Mouse (Mus musculus) embryonic facial prominence, embryonic 11.5 days (tissue): ENCODE data around the gene Ptgfrn. TPM values are rescaled to one million over a fixed set of nuclear protein-coding genes. Genes with fewer than 3 reads are reported as not detected.

ENCODE experiments used
- ATAC-seq: fragments of 200-750 bp; cut with Nextera tagmentation; replicated peaks from 2 replicates; pipeline ENCODE4 v1.8.0; 2017; ENCODE audit warnings: low read depth; ENCODE audit not compliant: insufficient number of reproducible peaks, low FRiP score, low TSS enrichment
- DNase-seq: peaks from one replicate; pipeline ENCODE4 v3.0.0-alpha.2; 2015; ENCODE audit warnings: low spot score
- H3K27ac ChIP-seq: fragments of 300-500 bp; sonication (generic); replicated peaks from 2 replicates; pipeline ENCODE4 v1.5.1; 2014; ENCODE audit warnings: mild to moderate bottlenecking, low read depth, low read length, control low read depth
- H3K27me3 ChIP-seq: fragments of 300-500 bp; sonication (generic); 2 replicates; pipeline ENCODE4 v1.6.1; 2014; ENCODE audit warnings: mild to moderate bottlenecking, low read length, moderate library complexity, mixed read lengths; ENCODE audit not compliant: control insufficient read depth, insufficient read depth
- H3K36me3 ChIP-seq: fragments of 300-500 bp; sonication (generic); replicated peaks from 2 replicates; pipeline ENCODE4 v1.6.1; 2014; ENCODE audit warnings: low read depth, mild to moderate bottlenecking, low read length, moderate library complexity, mixed read lengths; ENCODE audit not compliant: control insufficient read depth, insufficient read depth
- H3K4me1 ChIP-seq: fragments of 300-500 bp; sonication (generic); 2 replicates; pipeline ENCODE4 v1.6.1; 2014; ENCODE audit warnings: low read length, mixed read lengths; ENCODE audit not compliant: control insufficient read depth, insufficient read depth
- H3K4me2 ChIP-seq: fragments of 300-500 bp; sonication (generic); 2 replicates; pipeline ENCODE4 v1.6.1; 2014; ENCODE audit warnings: low read depth, mild to moderate bottlenecking, control low read depth, low read length, moderate library complexity
- H3K4me3 ChIP-seq: fragments of 300-500 bp; sonication (generic); 2 replicates; pipeline ENCODE4 v1.5.1; 2014; ENCODE audit warnings: low read depth, low read length, control low read depth
- H3K9ac ChIP-seq: fragments of 300-500 bp; sonication (generic); replicated peaks from 2 replicates; pipeline ENCODE4 v1.6.1; 2014; ENCODE audit warnings: mild to moderate bottlenecking, control low read depth, low read length
- H3K9me3 ChIP-seq: fragments of 300-500 bp; sonication (generic); replicated peaks from 2 replicates; pipeline ENCODE4 v1.6.1; 2016; ENCODE audit warnings: mild to moderate bottlenecking, low read length, inconsistent platforms, mixed read lengths; ENCODE audit not compliant: control insufficient read depth
- WGBS: fragments of 180-500 bp; shearing (Covaris S2); extraction: QIAGEN DNeasy Blood & Tissue Kit; methylation state at CpG from one replicate; pipeline ENCODE4 v1.1.7; 2014; 5-methylcytosine and 5-hydroxymethylcytosine counted together
- polyA plus RNA-seq: library from polyadenylated mRNA; unstranded; fragments of >200 nt; fragmentation: Nextera tagmentation; extraction: Ambion mirVana; gene quantifications from 2 replicates; pipeline ENCODE4 v1.2.1, GENCODE M21; 2014

Ptgfrn gene
- polyA plus RNA-seq, 1 experiment from 2014 or later, result 6.5 TPM

DNA sequence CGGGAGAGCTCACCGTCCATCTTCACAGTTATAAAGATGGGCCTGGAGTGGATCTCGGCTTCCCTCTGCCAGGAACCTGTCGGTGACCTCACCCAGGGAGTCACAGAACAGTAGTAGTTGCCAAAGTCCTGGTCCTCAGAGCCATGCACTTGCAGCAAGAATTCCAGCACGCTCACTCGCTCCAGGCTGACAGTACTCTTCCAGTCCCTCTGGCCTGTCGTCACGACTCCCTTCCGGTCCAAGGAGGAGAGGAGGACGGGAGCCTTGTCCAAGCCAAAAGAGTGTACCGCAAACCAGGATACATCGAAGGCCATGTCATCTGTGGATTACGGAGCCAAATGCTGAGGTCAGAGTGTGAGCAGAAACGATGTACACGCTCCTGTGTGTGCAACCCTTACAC, 64.6 kb downstream of the Ptgfrn start:
- H3K9ac ChIP-seq, result no peak overlapping the region
- H3K9me3 ChIP-seq, result no peaks in the 10 kb centered on the region
- ATAC-seq (no peak), DNase-seq (no peak)
- 93% methylated on average over 15 of the region's 15 CpGs for WGBS
- H3K36me3 ChIP-seq, result peaks cover 3% of the 10 kb centered on the region; the same call in 1 of the 2 replicates
- H3K27ac ChIP-seq, result no peak overlapping the region
- no peaks in the 10 kb centered on the region for H3K27me3 ChIP-seq
- H3K4me3 ChIP-seq, result no peak overlapping the region
- H3K4me2 ChIP-seq, result no peak overlapping the region
- no peaks in the 10 kb centered on the region for H3K4me1 ChIP-seq

DNA sequence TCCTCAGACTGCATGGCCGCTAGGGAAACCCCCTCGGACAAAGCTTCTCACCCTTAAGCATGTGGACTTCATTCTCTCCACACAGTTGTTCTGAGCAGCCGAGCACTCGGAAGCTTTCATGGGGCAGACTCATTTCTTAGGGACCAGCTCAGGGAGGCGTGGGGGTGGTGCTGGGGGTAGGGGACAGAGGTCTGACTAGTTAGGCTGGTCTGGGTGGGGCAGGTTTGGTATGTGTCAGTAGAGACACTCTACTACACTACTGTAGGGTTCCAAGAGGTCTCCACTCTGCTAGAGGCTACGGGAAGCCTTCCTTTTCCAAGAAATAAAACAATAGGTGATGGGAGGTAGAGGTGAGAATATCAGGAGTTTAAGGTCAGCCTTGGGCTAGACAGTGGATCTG, 65.4 kb downstream of the Ptgfrn start:
- no peak for DNase-seq
- Histone ChIP-seq H3K27me3 (no peaks in the 10 kb centered on the region), H3K27ac (no peak overlapping the region), H3K4me1 (no peaks in the 10 kb centered on the region), H3K4me3 (no peak overlapping the region), H3K36me3 (peaks cover 3% of the 10 kb centered on the region; the same call in 1 of the 2 replicates), H3K4me2 (no peak overlapping the region), H3K9me3 (no peaks in the 10 kb centered on the region), H3K9ac (no peak overlapping the region)
- ATAC-seq, result no peak
- WGBS, result 82% methylated on average over 6 of the region's 6 CpGs

DNA sequence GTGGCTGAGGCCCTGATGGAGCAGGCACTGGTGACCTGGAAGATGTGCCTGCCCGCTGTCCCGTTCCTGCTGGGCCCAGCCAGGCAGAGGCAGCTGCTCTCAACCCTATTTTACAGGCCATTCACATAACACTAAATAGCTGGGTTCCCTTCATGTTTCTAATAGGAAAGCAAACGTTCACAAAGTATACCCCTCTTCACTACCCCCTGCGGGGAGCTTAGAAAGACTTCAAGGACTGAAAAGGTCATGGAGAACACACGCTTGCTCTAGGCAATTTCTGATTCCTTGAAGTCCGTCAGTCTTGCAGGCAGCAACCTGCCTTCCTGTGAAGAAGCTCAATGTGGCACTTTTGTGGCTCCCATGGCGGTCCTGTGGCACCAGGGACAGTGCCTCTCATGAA, 68.1 kb downstream of the Ptgfrn start:
- H3K9me3 ChIP-seq, result no peaks in the 10 kb centered on the region
- ATAC-seq (no peak), DNase-seq (no peak)
- H3K27me3 ChIP-seq, result no peaks in the 10 kb centered on the region
- WGBS, result 71% methylated on average over 7 of the region's 7 CpGs
- no peaks in the 10 kb centered on the region for H3K4me1 ChIP-seq
- H3K36me3 ChIP-seq, result peaks cover 3% of the 10 kb centered on the region; the same call in 1 of the 2 replicates
- H3K4me3 ChIP-seq, result no peak overlapping the region
- H3K4me2 ChIP-seq, result no peak overlapping the region
- H3K27ac ChIP-seq, result no peak overlapping the region
- no peak overlapping the region for H3K9ac ChIP-seq

DNA sequence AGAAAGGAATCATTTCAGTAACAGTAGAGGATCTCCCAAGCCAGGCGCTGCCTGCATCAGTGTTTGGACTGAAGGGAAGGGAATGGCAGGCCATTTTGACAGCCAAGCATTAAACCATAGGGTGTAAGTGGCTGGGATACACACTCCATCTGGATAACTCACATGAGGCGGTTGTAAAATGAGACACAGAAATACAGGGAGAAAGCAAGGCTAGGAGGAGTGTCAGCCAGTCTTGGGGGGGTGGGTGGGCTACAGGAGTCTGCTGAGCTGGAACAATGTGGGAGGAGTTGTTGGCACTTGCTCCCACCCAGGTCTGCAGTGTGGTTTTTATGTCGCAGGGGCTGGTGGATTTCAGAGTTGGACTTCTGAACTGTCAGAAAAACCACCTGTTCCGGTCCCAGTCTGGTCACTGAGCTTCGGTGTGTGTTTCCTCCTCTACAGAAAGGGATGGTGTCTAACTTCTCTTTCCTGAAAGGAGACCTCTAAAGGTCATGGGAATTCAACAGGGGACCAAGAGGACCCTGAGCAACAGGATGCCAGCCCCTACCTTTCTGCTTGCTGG, 72.0 kb downstream of the Ptgfrn start:
- Histone ChIP-seq H3K9me3 (no peaks in the 10 kb centered on the region), H3K36me3 (no peaks in the 10 kb centered on the region; the same call in 1 of the 2 replicates), H3K27ac (no peak overlapping the region), H3K27me3 (no peaks in the 10 kb centered on the region), H3K4me3 (no peak overlapping the region), H3K9ac (no peak overlapping the region), H3K4me2 (no peak overlapping the region), H3K4me1 (no peaks in the 10 kb centered on the region)
- WGBS, result 87% methylated on average over 5 of the region's 5 CpGs
- ATAC-seq, result no peak
- no peak for DNase-seq

DNA sequence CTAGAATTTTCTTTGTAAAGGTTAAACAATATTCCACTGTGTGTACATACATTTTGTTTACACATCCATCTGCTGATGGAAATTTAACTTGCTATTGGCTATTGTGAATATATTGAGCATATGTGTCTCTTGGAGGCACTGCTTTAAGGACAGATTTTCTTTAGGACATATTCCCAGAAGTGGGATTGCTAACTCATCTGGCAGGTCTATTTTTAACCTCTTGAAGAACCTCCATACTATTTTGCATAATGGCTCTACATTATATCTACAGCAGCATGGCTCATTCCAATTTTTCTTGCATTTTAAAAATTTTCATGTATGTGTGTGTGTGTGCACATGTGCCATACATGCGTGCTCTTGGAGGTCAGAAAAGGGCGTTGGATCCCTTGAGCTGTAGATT, 74.1 kb downstream of the Ptgfrn start:
- no peaks in the 10 kb centered on the region for H3K4me1 ChIP-seq
- H3K27me3 ChIP-seq, result no peaks in the 10 kb centered on the region
- H3K27ac ChIP-seq, result no peak overlapping the region
- H3K9me3 ChIP-seq, result no peaks in the 10 kb centered on the region
- H3K9ac ChIP-seq, result no peak overlapping the region
- no peak overlapping the region for H3K4me3 ChIP-seq
- H3K4me2 ChIP-seq, result no peak overlapping the region
- DNase-seq, result no peak
- 84% methylated on average over 2 of the region's 2 CpGs for WGBS
- ATAC-seq, result no peak
- H3K36me3 ChIP-seq, result no peaks in the 10 kb centered on the region; the same call in 1 of the 2 replicates

DNA sequence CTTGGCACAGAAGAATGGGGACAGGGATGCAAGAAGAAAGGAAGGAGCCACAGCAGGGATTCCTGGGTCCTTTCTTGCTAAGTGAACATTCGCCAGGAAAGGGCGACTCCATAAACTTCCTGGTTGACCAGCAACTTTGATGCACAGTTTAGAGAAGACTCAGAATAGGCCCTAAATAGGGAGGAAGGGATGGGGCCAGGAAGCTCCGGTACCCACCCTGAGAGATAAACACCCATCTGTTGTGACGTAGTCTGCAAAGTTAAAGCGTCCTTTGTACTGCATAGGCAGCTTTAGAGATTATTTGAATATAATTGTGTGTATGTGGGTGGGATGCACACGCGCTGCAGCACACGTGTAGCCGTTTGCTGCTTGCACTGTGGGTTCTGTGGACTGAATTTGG, 75.6 kb downstream of the Ptgfrn start:
- H3K9ac ChIP-seq, result no peak overlapping the region
- no peaks in the 10 kb centered on the region for H3K27me3 ChIP-seq
- ATAC-seq (no peak), DNase-seq (no peak)
- no peaks in the 10 kb centered on the region for H3K36me3 ChIP-seq
- H3K9me3 ChIP-seq, result no peaks in the 10 kb centered on the region
- no peak overlapping the region for H3K4me3 ChIP-seq
- 88% methylated on average over 9 of the region's 9 CpGs for WGBS
- H3K27ac ChIP-seq, result no peak overlapping the region
- H3K4me2 ChIP-seq, result no peak overlapping the region
- H3K4me1 ChIP-seq, result no peaks in the 10 kb centered on the region

DNA sequence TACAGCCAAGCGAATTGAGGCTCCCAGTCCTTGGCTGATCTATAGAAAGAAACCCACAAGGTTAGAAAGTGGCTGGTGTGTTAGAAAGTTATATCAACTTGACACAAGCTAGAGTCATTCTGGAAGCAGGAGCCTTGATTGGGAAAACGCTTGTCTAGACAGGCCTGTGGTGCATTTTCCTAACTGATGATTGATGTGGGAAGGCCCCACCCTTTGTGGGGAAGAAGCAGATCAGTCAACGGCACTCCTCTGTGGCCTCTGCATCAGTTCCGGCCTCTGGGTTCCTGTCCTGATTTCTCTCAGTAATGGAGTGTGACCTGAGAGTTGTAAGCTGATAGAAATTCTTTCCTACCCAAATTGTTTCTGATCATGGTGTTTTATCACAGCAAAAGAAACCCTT, 76.4 kb downstream of the Ptgfrn start:
- Histone ChIP-seq H3K9ac (no peak overlapping the region), H3K27me3 (no peaks in the 10 kb centered on the region), H3K4me3 (no peak overlapping the region), H3K9me3 (no peaks in the 10 kb centered on the region), H3K27ac (no peak overlapping the region), H3K4me2 (no peak overlapping the region), H3K4me1 (no peaks in the 10 kb centered on the region), H3K36me3 (no peaks in the 10 kb centered on the region)
- no peak for ATAC-seq
- DNase-seq, result peak; percentile 17
- WGBS, result 57% methylated on average over 4 of the region's 4 CpGs

DNA sequence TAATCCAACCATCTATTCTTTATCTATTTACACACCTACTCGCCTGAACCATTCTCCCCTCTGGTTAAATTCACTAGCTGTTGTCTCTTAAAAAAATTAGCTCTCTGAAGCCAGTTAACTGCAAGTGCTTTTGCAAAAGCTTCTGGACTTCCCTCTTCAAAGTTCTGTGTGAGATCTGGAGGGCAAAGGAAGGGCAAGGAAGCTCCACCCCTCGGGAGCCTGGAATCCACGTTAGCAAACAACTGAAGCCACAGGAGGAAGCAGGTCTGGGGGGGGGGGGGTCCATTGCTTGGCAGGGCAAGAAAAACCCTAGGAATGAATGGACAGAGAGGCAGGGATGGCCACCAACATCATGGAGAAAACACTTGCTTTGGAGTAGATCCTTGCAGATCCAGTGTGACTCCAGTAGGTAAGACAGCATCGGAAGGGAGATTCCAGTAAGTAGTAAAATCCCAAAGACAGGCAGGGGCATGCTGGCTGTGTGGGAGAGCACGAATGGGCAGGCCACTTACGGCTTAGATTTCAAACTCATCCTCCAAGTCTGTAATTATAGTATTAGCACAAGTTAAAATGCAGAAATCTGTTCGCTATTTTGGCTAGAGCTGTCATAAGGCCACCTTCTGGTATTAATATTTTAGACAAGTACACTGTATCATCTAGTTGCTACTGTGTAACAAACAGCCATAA, 78.5 kb downstream of the Ptgfrn start:
- H3K9ac ChIP-seq, result no peak overlapping the region
- no peak overlapping the region for H3K4me2 ChIP-seq
- no peaks in the 10 kb centered on the region for H3K36me3 ChIP-seq
- peak; percentile 15 for DNase-seq
- H3K27me3 ChIP-seq, result no peaks in the 10 kb centered on the region
- no peak overlapping the region for H3K27ac ChIP-seq
- no peaks in the 10 kb centered on the region for H3K9me3 ChIP-seq
- WGBS, result 57% methylated on average over 7 of the region's 7 CpGs
- no peaks in the 10 kb centered on the region for H3K4me1 ChIP-seq
- ATAC-seq, result no peak
- no peak overlapping the region for H3K4me3 ChIP-seq
